In the genomic region with DNA sequence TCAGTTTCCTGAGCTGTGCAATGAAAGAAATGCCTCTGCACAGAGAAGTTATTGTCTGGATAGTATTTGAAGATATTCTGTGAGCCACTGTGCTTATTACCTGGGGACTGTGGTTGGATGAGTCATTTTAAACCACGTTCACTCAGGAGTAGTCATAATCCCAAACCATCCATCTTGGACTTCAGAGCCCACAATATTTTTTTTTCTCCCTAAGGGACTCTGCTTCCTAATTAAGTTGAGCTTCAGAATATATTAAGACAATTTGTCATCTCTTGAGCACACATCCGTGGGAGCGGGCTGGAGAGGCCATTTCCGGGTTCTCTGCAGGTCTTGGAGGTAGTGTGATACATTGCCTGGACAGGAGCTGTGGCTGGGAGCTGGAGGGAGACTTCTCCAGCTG, we compare ENCODE assay signal across 21 mouse cellular contexts.
DNase-seq lines count a peak whose midpoint lies in the region; ATAC-seq lines count a peak whose summit lies in the region.
"Had no signal": no experiment of that assay in that cellular context is flagged by ENCODE, and none has a peak within 500 bp of the region (broad histone marks: within the 10 kb centered on the region; RNA-seq: fewer than 3 reads in every experiment).

No protein-coding gene starts in this region.

- H3K9ac ChIP-seq in intestine, embryonic 16.5 days (ENCODE audit: low read depth, low read length) = no peak overlapping the region
- H3K9ac ChIP-seq in hindbrain, embryonic 12.5 days = no peak overlapping the region
- no peak overlapping the region for H3K9ac ChIP-seq in midbrain, embryonic 14.5 days (replicated peaks; ENCODE audit: low read length)
- H3K9ac ChIP-seq: embryonic facial prominence, embryonic 12.5 days; forebrain, embryonic 13.5 days; forebrain, embryonic 15.5 days; forebrain, postnatal 0 days had no signal

- no peak for ATAC-seq in intestine, embryonic 16.5 days
- ATAC-seq in hindbrain, embryonic 12.5 days (ENCODE audit: low FRiP score) = no peak
- no peak for ATAC-seq in midbrain, embryonic 14.5 days (ENCODE audit: low FRiP score, low TSS enrichment)
- ATAC-seq: activated CD4-positive, CD25-positive, alpha-beta regulatory T cell, adult 4 months; CD4-positive, CD25-positive, alpha-beta regulatory T cell, adult 4 months; forebrain, embryonic 13.5 days; forebrain, embryonic 15.5 days; forebrain, postnatal 0 days had no signal

- no peaks in the 10 kb centered on the region for H3K4me1 ChIP-seq in intestine, embryonic 16.5 days (ENCODE audit: control insufficient read depth, insufficient read depth, low read length)
- H3K4me1 ChIP-seq in hindbrain, embryonic 12.5 days = peaks cover 9% of the 10 kb centered on the region
- H3K4me1 ChIP-seq in midbrain, embryonic 14.5 days (ENCODE audit: control insufficient read depth, insufficient read depth, low read length) = peaks cover 12% of the 10 kb centered on the region
- H3K4me1 ChIP-seq: embryonic facial prominence, embryonic 12.5 days had no signal

- H3K27ac ChIP-seq in intestine, embryonic 16.5 days (ENCODE audit: low read length) = no peak overlapping the region
- H3K27ac ChIP-seq in hindbrain, embryonic 12.5 days = no peak overlapping the region
- no peak overlapping the region for H3K27ac ChIP-seq in midbrain, embryonic 14.5 days (replicated peaks; ENCODE audit: low read depth, low read length)
- H3K27ac ChIP-seq: embryonic facial prominence, embryonic 10.5 days; embryonic facial prominence, embryonic 12.5 days; forebrain, embryonic 13.5 days; forebrain, embryonic 15.5 days had no signal

- H3K36me3 ChIP-seq in intestine, embryonic 16.5 days (ENCODE audit: control insufficient read depth, insufficient read depth, low read length) = no peaks in the 10 kb centered on the region
- no peaks in the 10 kb centered on the region for H3K36me3 ChIP-seq in hindbrain, embryonic 12.5 days
- no peaks in the 10 kb centered on the region for H3K36me3 ChIP-seq in midbrain, embryonic 14.5 days (ENCODE audit: control insufficient read depth, insufficient read depth, low read length)
- H3K36me3 ChIP-seq: embryonic facial prominence, embryonic 10.5 days; embryonic facial prominence, embryonic 12.5 days; forebrain, embryonic 15.5 days; G1E had no signal

- no peak overlapping the region for H3K4me3 ChIP-seq in intestine, embryonic 16.5 days (ENCODE audit: low read length)
- H3K4me3 ChIP-seq in hindbrain, embryonic 12.5 days = no peak overlapping the region
- no peak overlapping the region for H3K4me3 ChIP-seq in midbrain, embryonic 14.5 days (replicated peaks; ENCODE audit: low read depth, low read length)
- H3K4me3 ChIP-seq: embryonic facial prominence, embryonic 10.5 days; embryonic facial prominence, embryonic 12.5 days; forebrain, embryonic 13.5 days; forebrain, embryonic 15.5 days had no signal

- 69% methylated on average over 4 of the region's 4 CpGs for WGBS in intestine, embryonic 16.5 days
- 79% methylated on average over 4 of the region's 4 CpGs for WGBS in hindbrain, embryonic 12.5 days
- WGBS in midbrain, embryonic 14.5 days = 93% methylated on average over 4 of the region's 4 CpGs

- no peaks in the 10 kb centered on the region for H3K27me3 ChIP-seq in intestine, embryonic 16.5 days (replicated peaks; ENCODE audit: control insufficient read depth, insufficient read depth, low read length)
- no peaks in the 10 kb centered on the region for H3K27me3 ChIP-seq in hindbrain, embryonic 12.5 days
- no peaks in the 10 kb centered on the region for H3K27me3 ChIP-seq in midbrain, embryonic 14.5 days (ENCODE audit: control insufficient read depth, insufficient read depth, low read length)
- H3K27me3 ChIP-seq: CH12.LX; embryonic facial prominence, embryonic 12.5 days; forebrain, embryonic 13.5 days; forebrain, embryonic 15.5 days had no signal

- peak; percentile 91 for DNase-seq in 3T3-L1 (ENCODE audit: low read depth, low spot score)
- peak; percentile 48 for DNase-seq in NIH3T3 (ENCODE audit: low read depth)
- DNase-seq in midbrain, embryonic 14.5 days = no peak
- DNase-seq: adrenal gland, adult 8-10 months; adrenal gland, postnatal 14 days; adrenal gland, postnatal 36 days; cerebellum, adult 11-12 months; cerebellum, adult 2 months; cerebellum, adult 9-10 months; cerebellum, postnatal 25 days; forebrain, postnatal 0 days had no signal

- H3K4me2 ChIP-seq in intestine, embryonic 16.5 days (ENCODE audit: low read depth, low read length) = no peak overlapping the region
- no peak overlapping the region for H3K4me2 ChIP-seq in hindbrain, embryonic 12.5 days (replicated peaks)
- H3K4me2 ChIP-seq in midbrain, embryonic 14.5 days (ENCODE audit: low read length) = no peak overlapping the region
- H3K4me2 ChIP-seq: embryonic facial prominence, embryonic 12.5 days; forebrain, embryonic 13.5 days; forebrain, embryonic 15.5 days had no signal

- no peaks in the 10 kb centered on the region for H3K9me3 ChIP-seq in intestine, embryonic 16.5 days (ENCODE audit: control insufficient read depth, low read length)
- no peaks in the 10 kb centered on the region for H3K9me3 ChIP-seq in hindbrain, embryonic 12.5 days (replicated peaks)
- no peaks in the 10 kb centered on the region; the same call in 1 of the 2 replicates for H3K9me3 ChIP-seq in midbrain, embryonic 14.5 days (ENCODE audit: control insufficient read depth, low read length)
- H3K9me3 ChIP-seq: embryonic facial prominence, embryonic 10.5 days; embryonic facial prominence, embryonic 12.5 days; forebrain, embryonic 13.5 days; forebrain, embryonic 15.5 days had no signal
